Mouse (Mus musculus): ENCODE data around the gene Kmt2e.

The Kmt2e gene

DNA sequence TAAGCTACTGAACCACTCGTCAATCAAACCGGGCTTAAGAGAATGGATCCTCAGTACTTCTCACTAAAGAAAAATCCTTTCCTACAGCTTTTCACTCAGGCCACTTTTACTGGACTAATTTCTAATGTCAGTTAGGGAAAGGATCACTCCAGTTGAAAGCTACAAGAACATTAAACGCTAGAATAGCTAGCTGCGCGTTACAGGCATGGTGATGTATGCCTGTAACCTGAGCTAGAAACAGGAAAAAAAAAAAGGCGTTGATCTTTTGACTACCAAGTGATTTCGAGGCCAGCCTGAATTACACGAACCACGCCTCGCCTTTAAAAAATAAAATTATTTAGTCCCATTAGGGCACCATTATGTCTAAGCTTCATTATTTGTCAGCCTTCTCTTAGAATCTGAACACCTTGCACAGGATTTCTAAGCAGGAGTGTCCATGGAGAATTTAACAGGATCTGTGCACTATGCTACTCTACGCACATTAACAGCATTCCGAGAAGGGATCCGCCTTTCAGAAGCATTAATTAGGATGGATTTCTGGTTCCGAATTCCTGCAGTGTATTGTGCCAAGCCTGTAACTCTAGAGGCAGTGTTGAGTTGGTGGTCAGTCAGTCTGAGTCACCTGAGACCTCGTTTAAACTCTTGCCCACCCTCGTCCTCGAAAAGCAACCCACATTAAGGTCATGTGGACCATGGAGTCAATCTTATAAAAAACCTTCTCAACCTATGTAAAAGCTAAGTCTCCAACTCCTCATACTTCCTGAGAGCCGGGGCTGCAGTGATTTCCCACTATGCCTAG, 15.2 kb upstream of the Kmt2e start:
- H3K36me3 ChIP-seq (ENCODE audit: insufficient read depth, low read length): peaks cover 22% of the 10 kb centered on the region
- no peak for TF ChIP-seq POU5F1 (IDR thresholded peaks at IDR 0.05; ENCODE audit: borderline replicate concordance, low read length)
- no peak for TF ChIP-seq NANOG (IDR thresholded peaks at IDR 0.05; ENCODE audit: borderline replicate concordance, low read length)
- TF ChIP-seq CTCF (conservative IDR thresholded peaks at IDR 0.05; ENCODE audit: low read length): no peak

DNA sequence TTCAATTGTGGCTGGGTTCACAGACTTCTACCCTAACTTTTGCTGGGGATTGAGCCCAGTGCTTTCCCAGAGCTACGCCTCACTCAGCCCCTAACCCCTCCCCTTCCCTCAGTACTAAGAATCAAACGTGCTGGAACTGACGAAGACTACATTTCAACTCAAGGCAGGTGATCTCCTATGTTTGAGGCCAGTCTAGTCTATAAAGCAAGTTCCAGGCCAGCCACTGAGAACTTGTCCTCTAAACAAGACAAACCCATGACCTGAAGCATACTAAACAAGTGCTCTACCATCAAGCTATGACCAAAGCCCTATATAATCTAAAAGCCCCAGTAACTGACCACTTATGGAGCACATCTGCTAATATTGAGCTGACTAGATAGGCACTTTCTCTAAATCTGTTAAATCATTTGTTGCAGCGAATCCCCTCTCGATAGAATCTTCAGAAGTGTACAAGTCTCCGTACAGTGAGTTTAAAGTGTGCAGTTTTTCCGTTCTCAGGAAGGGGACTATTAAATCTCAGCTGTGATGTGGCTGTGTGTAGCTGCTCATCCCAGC, 14.5 kb upstream of the Kmt2e start:
- Histone ChIP-seq H3K27me3 (ENCODE audit: insufficient read depth, low read length) (no peaks in the 10 kb centered on the region), H3K36me3 (ENCODE audit: insufficient read depth, low read length) (peaks cover 29% of the 10 kb centered on the region), H3K9me3 (ENCODE audit: low read length) (no peaks in the 10 kb centered on the region), H3K4me1 (replicated peaks; ENCODE audit: low read depth, low read length) (peaks cover 75% of the 10 kb centered on the region), H3K4me3 (replicated peaks; ENCODE audit: low read length) (peak overlapping the region; percentile 80; the same call in 1 of the 2 replicates)
- TF ChIP-seq NANOG (IDR thresholded peaks at IDR 0.05; ENCODE audit: borderline replicate concordance, low read length): no peak

More for the DNA sequence above, 15.2 kb upstream of the Kmt2e start:
- H3K27me3 ChIP-seq (ENCODE audit: insufficient read depth, low read length): no peaks in the 10 kb centered on the region
- H3K9me3 ChIP-seq (ENCODE audit: low read length): no peaks in the 10 kb centered on the region
- H3K4me1 ChIP-seq (replicated peaks; ENCODE audit: low read depth, low read length): peaks cover 76% of the 10 kb centered on the region
- H3K4me3 ChIP-seq (replicated peaks; ENCODE audit: low read length): peak overlapping the region; percentile 80

DNA sequence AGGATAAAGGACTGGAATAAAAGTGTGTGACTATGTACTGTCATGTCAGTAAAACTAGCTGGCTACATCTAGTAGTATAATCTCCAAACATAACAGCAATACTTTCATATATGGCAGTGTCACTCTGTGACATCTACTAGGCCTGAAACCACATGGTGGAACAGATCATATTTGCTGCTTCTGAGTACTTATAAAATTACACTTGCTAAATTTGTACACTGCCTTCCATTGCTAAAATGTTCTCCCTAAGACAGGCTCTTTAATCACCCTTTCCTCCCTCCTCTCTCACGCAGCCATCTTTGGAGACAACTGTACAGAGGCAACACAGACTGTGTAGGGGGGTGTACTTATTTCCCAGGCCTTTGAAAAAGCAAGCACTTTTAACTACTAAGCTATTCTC, 13.8 kb upstream of the Kmt2e start:
- H3K4me1 ChIP-seq (replicated peaks; ENCODE audit: low read depth, low read length): peaks cover 74% of the 10 kb centered on the region

DNA sequence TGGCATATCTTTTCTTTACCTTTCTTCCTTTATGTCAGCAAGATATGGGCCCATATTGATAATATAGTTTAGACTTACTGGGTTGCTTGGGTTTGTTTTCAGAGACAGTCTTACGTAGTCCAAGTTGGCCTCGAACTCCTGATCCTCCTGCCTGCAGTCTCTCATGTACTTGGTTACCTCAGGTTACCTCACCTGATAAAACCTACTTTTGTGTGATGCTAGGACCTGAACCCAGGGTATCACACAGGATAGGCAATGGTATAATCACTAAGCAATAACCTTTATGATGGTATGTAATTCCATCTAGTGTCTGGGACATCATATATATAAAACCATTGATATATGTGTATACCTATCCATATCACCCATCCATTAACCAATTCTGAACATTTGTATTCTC, 12.8 kb upstream of the Kmt2e start:
- Histone ChIP-seq H3K4me1 (replicated peaks; ENCODE audit: low read depth, low read length) (peaks cover 74% of the 10 kb centered on the region), H3K27me3 (ENCODE audit: insufficient read depth, low read length) (no peaks in the 10 kb centered on the region), H3K4me3 (replicated peaks; ENCODE audit: low read length) (no peak overlapping the region), H3K36me3 (ENCODE audit: insufficient read depth, low read length) (peaks cover 47% of the 10 kb centered on the region), H3K9me3 (ENCODE audit: low read length) (no peaks in the 10 kb centered on the region)
- TF ChIP-seq POU5F1 (IDR thresholded peaks at IDR 0.05; ENCODE audit: borderline replicate concordance, low read length) (no peak), CTCF (conservative IDR thresholded peaks at IDR 0.05; ENCODE audit: low read length) (no peak), NANOG (IDR thresholded peaks at IDR 0.05; ENCODE audit: borderline replicate concordance, low read length) (no peak)

More for the DNA sequence above, 13.8 kb upstream of the Kmt2e start:
- TF ChIP-seq NANOG (IDR thresholded peaks at IDR 0.05; ENCODE audit: borderline replicate concordance, low read length) (no peak), CTCF (conservative IDR thresholded peaks at IDR 0.05; ENCODE audit: low read length) (no peak), POU5F1 (IDR thresholded peaks at IDR 0.05; ENCODE audit: borderline replicate concordance, low read length) (no peak)
- no peaks in the 10 kb centered on the region for H3K27me3 ChIP-seq (ENCODE audit: insufficient read depth, low read length)
- H3K4me3 ChIP-seq (replicated peaks; ENCODE audit: low read length): no peak overlapping the region
- peaks cover 37% of the 10 kb centered on the region for H3K36me3 ChIP-seq (ENCODE audit: insufficient read depth, low read length)
- no peaks in the 10 kb centered on the region for H3K9me3 ChIP-seq (ENCODE audit: low read length)

DNA sequence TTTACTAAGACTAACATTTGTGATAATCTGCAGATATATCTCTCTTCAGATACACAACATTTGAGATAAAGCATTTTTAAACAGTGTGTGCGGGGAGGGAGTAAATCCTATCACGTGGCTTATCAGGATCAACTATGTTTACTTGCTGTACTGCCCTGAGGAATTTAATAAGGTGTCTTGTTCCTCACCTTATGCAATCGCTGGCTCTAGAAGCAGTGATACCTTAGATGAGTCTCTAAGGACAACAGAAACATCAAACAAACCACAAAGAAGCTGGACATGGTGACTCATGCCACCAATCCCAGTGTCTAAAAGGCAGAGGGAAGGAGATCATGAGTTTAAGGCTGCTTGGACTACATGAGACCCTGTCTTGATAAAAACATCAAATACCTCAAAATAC, 11.2 kb upstream of the Kmt2e start:
- TF ChIP-seq POU5F1 (IDR thresholded peaks at IDR 0.05; ENCODE audit: borderline replicate concordance, low read length): no peak
- TF ChIP-seq NANOG (IDR thresholded peaks at IDR 0.05; ENCODE audit: borderline replicate concordance, low read length): no peak
- TF ChIP-seq CTCF (conservative IDR thresholded peaks at IDR 0.05; ENCODE audit: low read length): no peak
- H3K27me3 ChIP-seq (ENCODE audit: insufficient read depth, low read length): no peaks in the 10 kb centered on the region
- H3K9me3 ChIP-seq (ENCODE audit: low read length): no peaks in the 10 kb centered on the region
- H3K4me3 ChIP-seq (replicated peaks; ENCODE audit: low read length): no peak overlapping the region
- peaks cover 75% of the 10 kb centered on the region for H3K4me1 ChIP-seq (replicated peaks; ENCODE audit: low read depth, low read length)
- peaks cover 58% of the 10 kb centered on the region for H3K36me3 ChIP-seq (ENCODE audit: insufficient read depth, low read length)

DNA sequence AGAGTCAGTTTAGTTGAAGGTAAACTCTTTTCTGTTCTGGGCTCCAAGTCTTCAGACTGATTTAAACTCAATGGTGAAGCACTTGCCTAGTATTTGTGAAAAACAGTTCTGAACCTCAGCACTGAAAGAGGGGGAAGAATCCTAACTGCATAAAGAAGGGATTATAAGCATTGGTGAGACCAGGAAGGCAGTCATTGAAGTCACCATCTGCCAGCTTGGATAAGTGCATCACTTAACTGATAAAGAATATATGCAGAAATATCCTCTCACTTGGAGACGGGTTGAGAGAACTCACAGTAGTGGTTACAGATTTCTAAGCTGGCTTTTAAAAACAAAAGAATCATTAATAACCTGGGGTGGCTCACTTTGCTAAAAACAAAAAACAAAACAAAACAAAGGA, 6.7 kb upstream of the Kmt2e start:
- Histone ChIP-seq H3K27me3 (ENCODE audit: insufficient read depth, low read length) (no peaks in the 10 kb centered on the region), H3K4me3 (replicated peaks; ENCODE audit: low read length) (no peak overlapping the region), H3K4me1 (replicated peaks; ENCODE audit: low read depth, low read length) (peaks cover 87% of the 10 kb centered on the region), H3K9me3 (ENCODE audit: low read length) (no peaks in the 10 kb centered on the region), H3K36me3 (ENCODE audit: insufficient read depth, low read length) (peaks cover 72% of the 10 kb centered on the region)
- no peak for TF ChIP-seq POU5F1 (IDR thresholded peaks at IDR 0.05; ENCODE audit: borderline replicate concordance, low read length)
- no peak for TF ChIP-seq NANOG (IDR thresholded peaks at IDR 0.05; ENCODE audit: borderline replicate concordance, low read length)
- no peak for TF ChIP-seq CTCF (conservative IDR thresholded peaks at IDR 0.05; ENCODE audit: low read length)

DNA sequence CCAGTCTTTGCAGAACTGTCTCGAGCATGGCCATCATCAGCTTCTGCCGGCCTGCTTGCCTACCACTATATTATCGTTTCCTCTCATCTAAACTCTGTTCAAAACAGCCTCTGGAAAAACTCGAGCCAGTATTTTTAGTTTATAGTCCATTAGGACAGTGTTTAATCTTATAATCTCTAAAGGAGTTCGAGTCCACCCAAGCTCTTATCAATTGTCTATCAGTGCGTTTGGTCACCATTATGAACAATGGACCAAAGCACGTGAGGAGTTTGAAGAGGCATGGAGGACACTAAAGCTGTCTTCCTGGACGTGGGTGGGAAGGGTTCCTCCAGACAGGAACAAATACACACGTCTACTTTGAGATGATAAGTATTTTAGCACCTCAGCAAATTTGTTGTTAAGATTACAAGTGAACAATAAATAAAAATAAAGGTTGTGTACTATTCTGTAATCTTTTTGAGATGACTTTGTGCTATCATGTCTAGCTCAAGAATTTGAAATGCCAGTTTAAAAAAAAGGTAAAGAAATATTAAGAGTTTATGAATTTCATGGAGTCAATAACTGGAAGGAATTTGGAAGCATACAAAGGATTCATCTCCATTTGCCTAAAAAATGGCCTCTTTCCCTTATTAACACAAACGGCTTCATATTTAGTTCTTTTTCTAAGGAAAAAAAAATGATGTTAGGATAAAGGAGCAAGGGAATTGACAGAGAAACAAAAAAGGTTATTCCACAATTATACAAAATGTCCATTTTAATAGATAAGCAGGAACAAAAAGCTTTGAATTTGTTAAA, 3.0 kb upstream of the Kmt2e start:
- Histone ChIP-seq H3K4me1 (replicated peaks; ENCODE audit: low read depth, low read length) (peaks cover 61% of the 10 kb centered on the region), H3K36me3 (ENCODE audit: insufficient read depth, low read length) (peaks cover 35% of the 10 kb centered on the region), H3K9me3 (ENCODE audit: low read length) (no peaks in the 10 kb centered on the region), H3K27me3 (ENCODE audit: insufficient read depth, low read length) (no peaks in the 10 kb centered on the region), H3K4me3 (replicated peaks; ENCODE audit: low read length) (peak overlapping the region; percentile 96)
- TF ChIP-seq NANOG (IDR thresholded peaks at IDR 0.05; ENCODE audit: borderline replicate concordance, low read length): no peak
- TF ChIP-seq POU5F1 (IDR thresholded peaks at IDR 0.05; ENCODE audit: borderline replicate concordance, low read length): no peak
- no peak for TF ChIP-seq CTCF (conservative IDR thresholded peaks at IDR 0.05; ENCODE audit: low read length)

DNA sequence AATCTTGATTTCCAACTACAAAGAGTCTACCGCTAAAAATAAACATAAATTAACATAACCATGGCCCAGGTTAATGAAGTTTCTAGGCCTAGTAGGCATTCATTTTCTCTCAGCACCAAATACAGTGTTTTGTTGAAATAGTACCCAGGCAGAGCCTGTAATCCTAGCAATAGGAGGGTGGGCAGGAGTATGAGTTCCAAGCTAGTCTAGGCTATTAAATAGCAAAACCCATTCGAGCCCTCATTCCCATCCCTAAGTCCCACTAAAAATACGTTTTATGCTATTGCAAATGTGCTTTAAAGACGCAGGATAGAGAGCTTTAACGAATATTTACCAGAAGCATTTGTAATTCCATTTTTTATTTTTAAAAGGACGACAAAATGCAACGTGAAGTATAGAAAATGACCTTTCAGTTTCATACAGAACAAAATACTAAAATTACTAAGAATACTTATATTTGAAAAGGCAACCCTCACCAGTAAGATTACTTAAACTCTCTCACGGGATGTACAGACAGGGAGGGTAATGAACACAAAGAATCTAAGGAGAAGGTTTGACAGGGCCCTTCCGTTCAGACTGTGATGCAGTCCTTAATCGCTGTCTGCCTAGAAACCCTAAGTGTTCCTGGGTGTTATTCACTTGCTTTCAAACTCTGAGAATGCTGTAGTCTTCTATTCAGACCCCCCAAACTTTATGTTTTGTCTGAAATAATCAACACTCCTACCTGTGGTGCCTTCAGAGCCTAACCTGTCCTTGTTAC, 2.1 kb upstream of the Kmt2e start:
- no peaks in the 10 kb centered on the region for H3K27me3 ChIP-seq (ENCODE audit: insufficient read depth, low read length)
- H3K9me3 ChIP-seq (ENCODE audit: low read length): no peaks in the 10 kb centered on the region
- TF ChIP-seq CTCF (conservative IDR thresholded peaks at IDR 0.05; ENCODE audit: low read length) (no peak), POU5F1 (IDR thresholded peaks at IDR 0.05; ENCODE audit: borderline replicate concordance, low read length) (no peak), NANOG (IDR thresholded peaks at IDR 0.05; ENCODE audit: borderline replicate concordance, low read length) (no peak)

More for the DNA sequence above, 2.1 kb upstream of the Kmt2e start:
- peaks cover 29% of the 10 kb centered on the region for H3K36me3 ChIP-seq (ENCODE audit: insufficient read depth, low read length)
- H3K4me1 ChIP-seq (replicated peaks; ENCODE audit: low read depth, low read length): peaks cover 61% of the 10 kb centered on the region
- H3K4me3 ChIP-seq (replicated peaks; ENCODE audit: low read length): peak overlapping the region; percentile 96
